Mouse (Mus musculus) hindbrain, postnatal 0 days (tissue): ENCODE measurements at regions not wholly inside any gene's neighbourhood (a gene's known extent, or its start where the extent isn't known, plus 50 kb on each side); places are given as distances from the start of the nearest gene placed in this dataset.

Experiments used
- ATAC-seq: fragments of 200-750 bp; cut with Nextera tagmentation; 2 replicates; pipeline ENCODE4 v1.8.0; 2017; ENCODE audit warnings: mild to moderate bottlenecking, moderate TSS enrichment, moderate library complexity
- DNase-seq: peaks from one replicate; pipeline ENCODE4 v3.0.0-alpha.2; 2015; ENCODE audit warnings: low spot score
- H3K27ac ChIP-seq: fragments of 300-500 bp; sonication (generic); 2 replicates; pipeline ENCODE4 v1.5.1; 2014; ENCODE audit warnings: mild to moderate bottlenecking
- H3K27me3 ChIP-seq: fragments of 300-500 bp; sonication (generic); 2 replicates; pipeline ENCODE4 v1.6.1; 2014; ENCODE audit warnings: low read length, mixed read lengths; ENCODE audit not compliant: insufficient read depth
- H3K36me3 ChIP-seq: fragments of 300-500 bp; sonication (generic); 2 replicates; pipeline ENCODE4 v1.6.1; 2014; ENCODE audit warnings: low read length, mixed read lengths; ENCODE audit not compliant: insufficient read depth
- H3K4me1 ChIP-seq: fragments of 300-500 bp; sonication (generic); 2 replicates; pipeline ENCODE4 v1.6.1; 2014; ENCODE audit warnings: antibody characterized with exemption, low read length, mixed read lengths; ENCODE audit not compliant: insufficient read depth
- H3K4me2 ChIP-seq: fragments of 300-500 bp; sonication (generic); 2 replicates; pipeline ENCODE4 v1.6.1; 2014; ENCODE audit warnings: low read depth, mild to moderate bottlenecking, low read length, moderate library complexity, mixed read lengths
- H3K4me3 ChIP-seq: fragments of 300-500 bp; sonication (generic); 2 replicates; pipeline ENCODE4 v1.5.1; 2014; ENCODE audit warnings: low read length
- H3K9ac ChIP-seq: fragments of 300-500 bp; sonication (generic); replicated peaks from 2 replicates; pipeline ENCODE4 v1.6.1; 2014; ENCODE audit warnings: mild to moderate bottlenecking, low read length, moderate library complexity, mixed read lengths
- H3K9me3 ChIP-seq: fragments of 300-500 bp; sonication (generic); 2 replicates; pipeline ENCODE4 v1.6.1; 2016; ENCODE audit warnings: low read length, mixed read lengths
- CTCF ChIP-seq: IDR thresholded peaks from 2 replicates; pipeline ENCODE4 v1.5.1; 2016; ENCODE audit warnings: antibody characterized with exemption, control low read depth, low read depth
- WGBS: fragments of 180-500 bp; shearing (Covaris S2); extraction: QIAGEN DNeasy Blood & Tissue Kit; methylation state at CpG from one replicate; pipeline ENCODE4 v1.1.7; 2014; 5-methylcytosine and 5-hydroxymethylcytosine counted together

DNA sequence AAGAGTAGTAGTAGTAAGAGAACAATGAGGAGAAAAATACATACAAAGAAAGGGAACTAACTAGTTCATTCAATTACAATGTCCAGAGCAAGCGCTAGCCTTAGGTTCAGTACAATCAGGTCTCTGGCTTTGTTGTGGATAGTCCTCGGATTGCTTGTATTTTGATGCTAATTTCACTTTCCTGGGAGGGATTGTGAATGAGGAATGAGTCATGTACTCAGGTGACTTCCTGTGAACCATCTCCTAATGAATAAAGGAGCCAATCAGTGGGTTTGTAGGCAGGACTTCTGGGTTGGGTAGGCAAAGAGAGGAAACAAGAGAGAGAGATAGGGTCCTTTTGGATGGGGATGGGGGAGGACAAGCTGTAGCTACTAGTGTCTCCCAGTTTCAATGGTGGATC is 253.8 kb downstream of the 1810013L24Rik start:
- whole genome bisulfite sequencing = 57% methylated on average over 2 of the region's 2 CpGs
- Histone ChIP-seq H3K27me3 (no peaks in the 10 kb centered on the region), H3K4me2 (no peak overlapping the region), H3K9me3 (no peaks in the 10 kb centered on the region), H3K9ac (no peak overlapping the region), H3K36me3 (no peaks in the 10 kb centered on the region), H3K4me3 (no peak overlapping the region), H3K4me1 (no peaks in the 10 kb centered on the region), H3K27ac (no peak overlapping the region)
- DNase-seq = no peak
- TF ChIP-seq CTCF = no peak
- ATAC-seq = no peak

DNA sequence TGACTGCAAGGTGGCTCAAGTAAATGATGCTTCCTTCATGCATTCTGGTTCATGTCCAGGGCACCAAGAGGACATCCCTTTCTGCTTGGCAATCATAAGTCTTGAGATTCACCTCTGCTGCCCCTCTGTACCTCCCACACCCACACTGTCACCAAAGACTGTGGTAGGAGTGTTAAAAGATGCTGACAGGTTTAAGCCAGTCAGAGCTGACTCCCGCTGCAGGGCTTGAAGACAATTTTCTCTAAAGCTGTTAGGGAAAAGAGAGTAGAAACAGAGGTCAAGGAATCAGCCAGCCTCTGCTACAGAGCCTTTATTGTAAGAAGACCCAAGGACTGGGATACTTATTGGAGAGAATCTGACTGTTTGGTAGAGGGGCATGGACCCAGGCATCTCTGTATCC is 254.7 kb downstream of the 1810013L24Rik start:
- no peaks in the 10 kb centered on the region for H3K4me1 ChIP-seq
- no peaks in the 10 kb centered on the region for H3K36me3 ChIP-seq
- no peak for TF ChIP-seq CTCF
- WGBS = 89% methylated on average over 1 of the region's 1 CpGs
- ATAC-seq = no peak
- no peak overlapping the region for H3K27ac ChIP-seq
- no peaks in the 10 kb centered on the region for H3K9me3 ChIP-seq
- H3K27me3 ChIP-seq = no peaks in the 10 kb centered on the region
- no peak overlapping the region for H3K4me3 ChIP-seq
- DNase-seq = no peak
- H3K9ac ChIP-seq = no peak overlapping the region
- H3K4me2 ChIP-seq = no peak overlapping the region

DNA sequence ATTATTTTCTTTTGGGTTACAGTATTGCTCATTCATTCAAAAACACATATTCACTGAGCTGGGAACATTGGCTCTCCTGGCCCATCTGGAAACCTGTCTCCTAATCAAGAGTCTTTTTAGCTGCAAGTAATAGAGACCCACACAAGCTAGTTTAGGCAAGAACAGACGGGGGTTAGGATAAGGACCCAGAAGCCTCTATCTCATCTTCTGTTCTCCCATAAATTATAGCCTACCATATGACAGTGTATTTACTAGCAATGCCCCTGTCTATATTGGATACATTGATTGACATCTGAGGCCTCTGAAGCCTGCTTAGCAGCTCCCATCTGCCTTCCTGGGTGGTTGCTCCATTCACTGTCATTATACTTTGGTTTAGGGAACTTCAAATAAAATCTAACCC is 255.2 kb downstream of the 1810013L24Rik start:
- Histone ChIP-seq H3K9ac (no peak overlapping the region), H3K4me2 (no peak overlapping the region), H3K4me1 (no peaks in the 10 kb centered on the region), H3K4me3 (no peak overlapping the region), H3K9me3 (no peaks in the 10 kb centered on the region), H3K27me3 (no peaks in the 10 kb centered on the region), H3K36me3 (no peaks in the 10 kb centered on the region), H3K27ac (no peak overlapping the region)
- 65% methylated on average over 1 of the region's 1 CpGs for WGBS
- no peak for TF ChIP-seq CTCF
- DNase-seq (no peak), ATAC-seq (no peak)

DNA sequence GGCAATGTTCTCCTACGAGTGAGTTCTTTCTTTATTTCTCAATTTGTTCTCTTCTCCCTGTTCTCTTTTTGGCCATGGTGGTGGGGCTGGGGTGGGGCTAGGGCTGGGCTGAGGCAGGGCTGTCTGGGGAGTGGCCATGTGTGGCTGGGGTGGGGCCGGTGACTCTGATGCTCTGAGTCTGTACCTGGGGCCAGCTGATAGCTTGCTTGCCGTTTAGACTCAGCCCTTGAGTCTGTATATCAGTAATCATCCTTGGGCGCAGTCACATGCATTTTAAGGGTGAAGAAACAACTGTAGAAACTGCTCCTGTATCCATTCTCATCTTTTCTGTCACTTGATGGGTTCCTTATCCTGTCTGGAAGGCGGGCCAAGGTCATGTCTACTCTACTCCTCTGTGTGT is 256.1 kb downstream of the 1810013L24Rik start:
- Histone ChIP-seq H3K9ac (no peak overlapping the region), H3K27ac (no peak overlapping the region), H3K36me3 (no peaks in the 10 kb centered on the region), H3K4me3 (no peak overlapping the region), H3K9me3 (no peaks in the 10 kb centered on the region), H3K4me2 (no peak overlapping the region), H3K4me1 (no peaks in the 10 kb centered on the region), H3K27me3 (no peaks in the 10 kb centered on the region)
- DNase-seq (no peak), ATAC-seq (no peak)
- no peak for TF ChIP-seq CTCF
- 85% methylated on average over 5 of the region's 5 CpGs for WGBS

DNA sequence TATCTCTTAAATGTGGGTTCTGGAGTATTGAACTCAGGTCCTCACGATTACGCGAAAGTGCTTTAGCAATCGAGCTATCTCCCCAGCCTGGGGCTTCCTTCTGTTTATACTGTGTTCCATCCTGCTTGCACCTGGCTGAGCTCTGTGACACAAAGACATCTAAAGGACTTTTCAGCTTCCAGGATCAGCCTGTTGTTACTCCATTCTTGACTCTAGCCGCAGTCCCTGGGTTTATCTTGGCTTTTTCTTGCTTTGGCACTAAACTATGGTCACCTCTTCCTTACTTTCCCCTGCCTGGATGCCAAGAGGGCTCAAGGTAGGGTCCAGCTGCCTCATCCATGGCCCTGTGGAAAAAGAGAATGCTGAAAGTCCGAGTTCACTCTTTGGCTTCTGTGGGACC is 261.9 kb downstream of the 1810013L24Rik start:
- H3K27ac ChIP-seq = no peak overlapping the region; the same call in 1 of the 2 replicates
- H3K27me3 ChIP-seq = no peaks in the 10 kb centered on the region
- no peak for ATAC-seq
- no peak for DNase-seq
- no peaks in the 10 kb centered on the region for H3K36me3 ChIP-seq
- no peak overlapping the region for H3K4me2 ChIP-seq
- WGBS = 68% methylated on average over 6 of the region's 6 CpGs
- H3K4me3 ChIP-seq = no peak overlapping the region
- H3K4me1 ChIP-seq = peaks cover 4% of the 10 kb centered on the region; the same call in 1 of the 2 replicates
- no peak overlapping the region for H3K9ac ChIP-seq
- H3K9me3 ChIP-seq = no peaks in the 10 kb centered on the region
- TF ChIP-seq CTCF = no peak

DNA sequence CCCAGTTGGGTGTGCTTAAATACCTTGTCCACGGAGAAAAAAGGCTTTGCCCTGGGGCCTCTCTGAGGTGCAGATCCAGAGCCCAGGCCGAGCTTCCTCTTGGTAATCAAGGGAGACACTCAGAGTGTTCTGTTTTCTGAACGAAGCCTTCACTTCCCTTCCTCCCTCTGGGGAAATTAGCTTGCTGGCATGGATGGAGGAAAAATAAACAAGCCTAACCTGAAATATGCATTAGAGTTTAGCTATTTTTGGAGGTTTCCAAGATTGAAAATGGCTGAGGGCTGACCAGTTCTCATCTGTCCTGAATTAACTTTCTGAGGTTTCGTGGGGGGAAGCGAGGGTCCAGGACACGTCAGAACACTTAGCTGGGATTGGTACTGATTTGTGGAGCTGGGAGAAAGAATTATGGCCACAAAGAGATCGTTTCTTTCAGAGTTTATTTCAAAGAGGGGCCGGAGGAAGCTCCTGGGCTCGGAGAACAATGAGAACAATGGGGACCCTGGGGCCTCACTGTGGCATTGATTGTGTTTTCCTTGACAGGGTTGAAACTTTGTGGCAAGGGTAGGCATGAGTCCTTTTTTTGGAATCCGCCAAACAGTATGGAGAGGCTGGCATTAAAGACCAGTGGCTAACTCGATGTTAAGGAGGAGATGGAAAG is 262.4 kb downstream of the 1810013L24Rik start:
- TF ChIP-seq CTCF = no peak
- no peak overlapping the region for H3K4me2 ChIP-seq
- H3K9ac ChIP-seq = no peak overlapping the region
- H3K36me3 ChIP-seq = no peaks in the 10 kb centered on the region
- 15% methylated on average over 11 of the region's 11 CpGs for WGBS
- DNase-seq = peak; percentile 3
- H3K9me3 ChIP-seq = no peaks in the 10 kb centered on the region
- H3K4me1 ChIP-seq = peaks cover 4% of the 10 kb centered on the region; the same call in 1 of the 2 replicates
- no peak for ATAC-seq
- no peak overlapping the region; the same call in 1 of the 2 replicates for H3K27ac ChIP-seq
- no peak overlapping the region for H3K4me3 ChIP-seq
- H3K27me3 ChIP-seq = no peaks in the 10 kb centered on the region

DNA sequence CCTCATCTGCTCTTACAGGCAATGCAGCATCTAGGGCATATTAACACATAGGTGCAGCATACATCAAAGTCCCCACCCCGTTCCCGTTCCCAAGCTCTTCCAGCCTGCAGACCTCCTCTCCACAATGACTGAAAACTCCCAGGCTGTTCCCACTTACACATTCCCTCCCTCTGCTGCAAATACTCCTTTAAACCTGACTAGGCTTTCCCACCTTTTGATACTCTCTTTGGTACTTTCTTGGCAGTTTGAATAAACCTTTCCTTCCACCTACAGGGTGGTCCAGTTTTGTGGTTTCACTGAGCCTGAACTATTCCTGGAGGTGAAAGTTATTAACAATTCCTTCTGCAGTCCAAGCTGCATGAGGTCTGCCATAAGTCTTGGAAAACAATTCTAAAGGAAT is 263.7 kb downstream of the 1810013L24Rik start:
- no peak for TF ChIP-seq CTCF
- DNase-seq (no peak), ATAC-seq (no peak)
- Histone ChIP-seq H3K27me3 (no peaks in the 10 kb centered on the region), H3K9me3 (no peaks in the 10 kb centered on the region), H3K4me3 (no peak overlapping the region), H3K4me2 (no peak overlapping the region), H3K9ac (no peak overlapping the region), H3K36me3 (no peaks in the 10 kb centered on the region), H3K4me1 (peaks cover 4% of the 10 kb centered on the region; the same call in 1 of the 2 replicates), H3K27ac (no peak overlapping the region)
- WGBS = 70% methylated on average over 2 of the region's 2 CpGs
